Mouse (Mus musculus) left cerebral cortex, postnatal 4 days (tissue): ENCODE measurements around the gene Ptpn3. TPM values are rescaled to one million over a fixed set of nuclear protein-coding genes. Genes with fewer than 3 reads are reported as not detected.
A peak's percentile ranks its signal among the peaks of the same experiment; 100 is the strongest.

Source experiments
- DNase-seq: peaks from one replicate; pipeline ENCODE4 v3.0.0-alpha.2; 2022
- intact Hi-C: fragments of 180-260 bp; cut with DNase I; formaldehyde crosslinking; loops from one replicate; pipeline ENCODE4 v1.15.1; 2025
- total RNA-seq, 2 experiments: library from RNA; stranded (reverse); gene quantifications; 2 replicates each; pipeline ENCODE4 v1.2.3; 2021

Ptpn3 gene
- total RNA-seq, 2 experiments from 2014 or later: 9.6 to 12.1 TPM

DNA sequence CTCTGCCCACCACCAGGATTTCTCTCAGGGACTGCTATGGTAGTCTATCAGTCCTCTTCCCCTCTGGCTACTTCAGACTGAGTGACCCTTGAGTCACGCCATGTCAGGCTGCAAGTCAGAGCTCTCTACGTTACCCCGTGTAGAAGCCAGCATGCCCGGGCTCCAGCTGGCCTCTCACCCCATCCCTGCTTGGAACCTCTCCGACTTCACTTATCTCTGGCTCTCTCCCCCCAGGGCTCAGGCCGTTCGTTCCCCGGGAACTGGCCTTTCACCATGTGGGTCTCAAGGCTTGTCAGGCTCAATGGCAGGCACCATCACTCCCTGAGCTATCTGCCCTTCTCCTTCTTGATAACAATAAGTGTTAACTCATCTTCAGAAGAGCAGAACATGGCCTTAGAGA, 33.3 kb downstream of the Ptpn3 start:
- intact Hi-C loops: loop anchor here (10.0 kb wide), 1 partner anchor 244 kb away; no protein-coding TSS in a partner anchor
- no peak for DNase-seq

DNA sequence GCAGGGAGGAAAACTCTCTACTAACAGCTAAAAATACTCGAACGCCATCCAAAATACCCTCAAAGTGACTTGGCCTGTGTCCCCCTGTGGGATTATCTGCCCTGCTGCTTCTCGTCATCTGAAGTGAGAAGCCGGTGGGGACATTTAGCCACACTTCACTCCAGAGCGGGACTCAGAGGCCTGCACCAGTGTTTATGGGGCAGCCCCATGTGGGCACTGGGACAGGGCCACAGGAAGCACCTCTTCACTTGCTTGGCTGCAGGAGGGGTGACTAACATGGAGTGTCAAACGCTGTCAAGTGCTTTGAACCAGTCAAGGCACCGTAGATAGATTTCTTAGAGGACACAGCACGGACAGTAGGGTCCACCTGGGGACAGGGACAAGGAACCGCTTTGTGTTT, 35.2 kb downstream of the Ptpn3 start:
- intact Hi-C loops: loop anchor here (10.0 kb wide), 1 partner anchor 242 kb away; no protein-coding TSS in a partner anchor
- no peak for DNase-seq

DNA sequence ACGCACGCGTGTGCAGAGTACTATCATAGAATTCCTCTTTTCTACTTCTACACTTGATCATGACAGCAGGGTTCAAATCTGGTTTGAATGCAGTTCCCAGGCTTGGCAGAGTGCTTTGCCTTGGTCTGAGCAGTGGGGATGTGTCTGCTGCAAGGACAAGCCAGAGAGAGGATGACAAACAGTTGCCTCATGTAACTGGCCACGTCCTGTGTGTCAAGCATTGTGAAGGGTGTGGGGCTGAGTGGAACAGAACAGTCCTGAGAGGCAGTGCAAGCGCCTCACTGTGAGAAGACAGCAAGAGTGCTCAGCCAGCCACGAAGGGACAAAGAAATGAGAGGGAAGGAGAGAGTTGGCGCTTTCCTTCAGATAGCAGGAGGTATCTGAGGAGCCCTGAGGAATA, 37.9 kb downstream of the Ptpn3 start:
- DNase-seq: no peak
- intact Hi-C loops: loop anchor here (10.0 kb wide), 1 partner anchor 239 kb away; no protein-coding TSS in a partner anchor

DNA sequence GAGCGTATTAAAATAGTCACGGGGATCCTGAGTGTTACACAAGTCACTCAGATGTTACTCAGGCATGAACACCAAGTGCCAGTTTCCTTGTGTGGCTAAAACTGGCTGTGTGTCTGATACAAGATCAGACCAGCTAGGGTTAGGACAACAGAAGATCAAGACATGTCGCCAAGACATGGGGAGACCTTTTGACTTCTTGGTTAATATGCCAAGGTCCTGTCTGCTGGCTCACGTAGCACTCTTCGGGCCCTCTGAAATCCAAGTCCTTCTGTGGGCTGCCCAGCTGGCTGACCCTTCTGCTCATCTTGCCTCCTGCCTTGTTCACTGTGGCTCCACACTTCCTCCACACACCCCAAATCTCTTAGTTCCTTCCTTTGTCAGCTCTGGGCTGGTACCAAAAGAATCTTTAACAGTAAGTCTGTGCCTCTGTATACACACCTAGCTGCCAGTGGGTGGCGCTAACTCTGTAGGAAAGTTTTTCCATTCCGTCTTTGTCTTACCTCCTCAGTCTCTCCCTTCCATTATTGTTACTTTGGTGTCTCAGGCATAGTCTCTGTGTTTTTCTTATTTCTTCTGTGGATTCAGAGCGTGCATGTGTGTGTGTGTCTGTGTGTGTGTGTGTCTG, 38.5 kb downstream of the Ptpn3 start:
- DNase-seq: peak; percentile 43
- intact Hi-C loops: loop anchor here (10.0 kb wide), 1 partner anchor 238 kb away; no protein-coding TSS in a partner anchor

DNA sequence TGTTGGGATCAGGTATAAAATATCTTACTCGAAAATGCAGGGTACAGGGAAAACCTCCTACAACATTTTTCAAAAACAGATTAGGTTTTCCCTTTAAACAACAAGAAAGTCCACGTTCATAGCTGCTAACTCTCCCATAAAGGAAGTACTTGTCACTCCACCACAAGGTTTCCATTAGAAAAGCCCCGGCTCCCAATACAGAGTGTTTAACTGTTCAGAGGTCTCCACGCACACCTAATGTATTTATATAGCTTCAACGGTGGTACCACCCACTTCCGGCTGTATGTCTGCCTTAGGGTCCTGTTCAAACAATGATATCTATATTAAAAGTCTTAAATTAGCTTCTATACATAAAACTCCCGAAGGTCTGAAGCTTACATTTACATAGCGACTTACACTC, 39.2 kb downstream of the Ptpn3 start:
- DNase-seq: no peak
- intact Hi-C loops: loop anchor here (10.0 kb wide), 1 partner anchor 238 kb away; no protein-coding TSS in a partner anchor

DNA sequence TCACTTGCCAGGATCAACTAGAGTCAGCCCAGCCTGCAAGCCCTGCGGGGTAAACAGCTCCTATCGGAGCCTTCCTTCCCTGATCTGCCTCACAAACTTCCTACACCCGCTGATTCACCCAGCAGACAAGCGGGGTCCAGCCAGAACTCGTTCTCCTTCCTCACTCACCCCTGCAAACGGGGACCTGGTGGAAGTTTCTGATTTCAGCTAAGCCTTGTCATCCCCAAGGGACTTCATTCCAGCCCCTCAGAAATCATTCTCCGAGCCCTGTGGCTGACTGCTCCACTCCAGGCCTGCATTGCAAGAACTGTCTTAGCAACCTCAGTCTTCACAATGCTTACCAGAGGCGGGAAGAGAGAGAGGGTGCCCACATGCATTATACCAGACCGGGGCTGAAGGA, 39.8 kb downstream of the Ptpn3 start:
- DNase-seq: no peak
- intact Hi-C loops: loop anchor here (10.0 kb wide), 1 partner anchor 237 kb away; no protein-coding TSS in a partner anchor

DNA sequence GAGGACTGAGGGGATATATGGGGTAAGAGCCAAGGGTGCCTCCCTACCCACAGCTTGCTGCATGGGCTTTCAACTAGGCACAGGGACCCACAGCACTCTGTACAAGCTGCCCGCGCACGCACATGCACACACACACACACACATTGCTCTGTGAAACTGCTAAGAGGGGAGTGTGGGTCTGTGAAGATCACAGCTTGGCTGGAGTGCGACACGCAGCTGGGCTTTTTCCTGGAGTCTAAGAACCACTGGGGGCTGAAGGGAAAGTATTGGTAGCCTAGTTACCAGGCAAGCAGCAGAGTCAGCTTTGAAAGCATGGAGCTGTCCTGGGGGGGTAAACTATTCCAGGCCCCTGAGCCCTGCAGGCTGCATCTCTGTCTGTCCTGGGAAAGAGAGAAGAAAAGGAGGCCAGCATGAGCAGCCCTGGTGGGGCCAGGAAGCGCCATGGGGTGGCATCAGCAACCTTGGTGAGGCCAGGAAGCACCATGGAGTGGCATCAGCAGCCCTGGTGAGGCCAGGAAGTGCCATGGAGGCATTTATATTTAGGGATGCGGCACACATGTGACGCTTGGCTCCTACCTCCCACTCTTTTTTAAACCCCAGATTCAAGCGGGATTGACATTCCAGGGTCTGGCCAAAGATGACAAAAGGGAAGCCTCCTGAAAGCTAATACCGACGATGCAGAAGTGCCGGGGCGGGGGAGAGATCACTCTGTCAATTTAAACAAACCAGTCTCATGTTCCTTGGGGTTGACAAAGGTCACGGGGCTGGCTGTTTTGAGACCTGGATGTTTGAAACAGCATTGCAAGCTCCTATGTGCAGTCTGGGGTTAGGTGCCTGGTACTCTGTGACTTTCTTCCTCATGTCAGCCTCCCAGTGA, 43.2 kb downstream of the Ptpn3 start:
- DNase-seq: peak; percentile 27
- intact Hi-C loops: no loop called here

DNA sequence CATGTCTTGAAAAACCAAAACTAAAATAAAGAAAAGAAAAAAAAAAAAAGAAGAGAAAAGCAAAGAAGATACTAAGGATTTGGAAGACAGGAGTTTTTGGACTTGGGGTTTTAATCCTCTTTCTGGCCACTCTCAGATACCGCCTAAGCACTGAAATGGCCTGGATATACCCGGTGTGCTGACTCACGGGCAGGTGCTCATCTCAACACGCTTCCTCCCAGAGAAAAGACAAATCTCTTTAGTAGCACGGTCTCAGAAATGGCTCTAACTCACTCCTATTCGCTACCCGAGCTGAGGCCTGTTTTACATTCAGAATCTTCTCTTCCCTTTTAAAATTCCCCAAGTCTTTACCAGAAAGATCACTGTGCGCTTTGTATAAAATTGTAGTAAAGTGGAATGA, 44.2 kb downstream of the Ptpn3 start:
- no peak for DNase-seq
- intact Hi-C loops: no loop called here

DNA sequence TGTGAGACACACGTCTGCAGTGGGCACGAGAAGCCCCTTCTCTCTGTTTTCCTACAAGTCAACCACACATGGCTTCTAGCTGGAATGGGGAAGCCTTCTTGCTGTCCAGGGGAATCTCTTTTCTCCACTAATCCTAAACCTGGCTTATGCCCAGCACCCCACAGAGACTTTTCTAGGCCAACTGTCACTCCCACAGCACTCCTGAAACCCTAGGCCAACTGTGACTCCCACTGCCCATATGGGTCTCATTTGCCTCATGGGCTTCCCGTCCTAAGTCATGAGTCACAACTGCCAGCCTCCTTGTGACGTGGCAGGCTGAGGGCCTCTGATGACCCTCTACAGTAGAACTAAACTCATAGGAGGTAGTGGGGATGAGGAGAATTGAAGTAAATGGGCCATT, 44.9 kb downstream of the Ptpn3 start:
- intact Hi-C loops: no loop called here
- DNase-seq: peak; percentile 81

DNA sequence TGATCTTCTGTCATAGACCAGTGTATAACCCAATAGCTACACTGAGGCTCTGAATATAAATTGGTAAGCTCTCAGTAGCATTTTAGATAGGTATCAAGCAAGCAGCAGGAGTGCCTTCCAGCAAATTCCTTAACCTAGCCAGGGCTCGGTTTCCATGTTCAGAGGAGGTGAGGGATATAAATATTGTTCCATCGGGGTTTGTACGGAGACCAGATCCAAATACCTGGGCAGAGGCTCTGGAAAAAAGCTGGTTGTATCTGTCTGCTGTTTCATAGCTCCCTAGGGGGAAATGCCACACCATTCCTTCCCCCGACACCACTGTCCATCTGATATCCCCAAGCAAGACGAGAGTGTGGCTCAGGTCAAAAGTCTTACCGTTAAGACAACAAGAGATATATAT, 47.2 kb downstream of the Ptpn3 start:
- DNase-seq: no peak
- intact Hi-C loops: no loop called here

DNA sequence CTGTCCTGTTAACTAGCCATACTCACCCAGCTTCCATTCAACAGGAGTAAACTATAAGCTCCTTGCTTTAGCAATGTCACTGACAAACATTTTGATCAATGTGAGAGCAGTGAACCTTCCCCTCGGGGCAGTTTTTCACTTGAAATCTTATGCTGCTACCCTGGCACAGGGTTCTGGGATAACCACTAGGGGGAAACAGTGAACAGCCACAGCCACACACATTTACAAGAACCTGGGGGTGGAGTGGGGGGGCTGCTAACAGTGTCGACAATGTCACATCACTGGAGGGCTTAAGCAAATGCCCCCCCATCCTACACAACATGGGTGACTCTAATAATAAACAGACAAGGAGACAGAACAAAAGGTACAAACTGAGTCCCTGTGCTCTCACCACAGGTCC, 51.0 kb downstream of the Ptpn3 start:
- intact Hi-C loops: no loop called here
- no peak for DNase-seq

DNA sequence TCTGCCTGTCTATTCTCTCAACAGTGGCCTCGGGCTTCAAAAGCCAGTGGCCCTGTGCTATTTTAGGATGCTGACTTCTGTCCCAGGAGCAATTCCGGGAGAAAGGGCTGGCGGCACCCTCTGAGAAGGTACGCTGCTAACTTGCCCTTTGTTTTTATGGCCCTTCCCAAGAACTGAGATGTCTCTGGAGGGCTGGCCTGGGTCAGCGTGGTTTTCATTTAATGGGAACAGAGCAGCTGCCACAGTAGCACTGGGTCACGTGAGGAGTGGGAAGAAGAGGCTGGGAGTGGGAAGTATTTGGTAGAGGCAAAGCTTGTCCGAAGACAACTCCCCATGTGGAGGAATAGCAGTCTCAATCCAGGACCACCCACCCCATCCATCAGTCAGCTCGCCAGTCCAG, 52.5 kb downstream of the Ptpn3 start:
- no peak for DNase-seq

DNA sequence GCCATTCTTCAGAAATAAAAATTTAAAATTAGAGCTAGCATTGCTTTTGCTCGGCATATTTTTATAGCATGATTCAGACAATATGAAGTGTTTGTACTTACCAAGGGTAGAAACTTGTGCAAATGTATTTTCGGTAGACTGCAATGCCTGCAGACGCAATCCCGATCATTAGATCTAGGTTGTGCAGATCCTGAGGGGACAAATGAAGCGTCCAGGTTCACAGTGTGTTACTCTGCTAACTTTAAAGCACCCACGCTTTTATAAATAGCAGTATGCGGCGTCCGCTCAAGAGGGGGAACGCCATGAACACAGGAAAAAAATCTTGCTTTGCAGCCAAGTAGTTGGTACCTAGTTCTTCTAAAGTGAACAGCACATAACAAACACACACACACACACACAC, 56.8 kb downstream of the Ptpn3 start:
- DNase-seq: no peak
- intact Hi-C loops: no loop called here

More for the DNA sequence above, 52.5 kb downstream of the Ptpn3 start:
- intact Hi-C loops: no loop called here

DNA sequence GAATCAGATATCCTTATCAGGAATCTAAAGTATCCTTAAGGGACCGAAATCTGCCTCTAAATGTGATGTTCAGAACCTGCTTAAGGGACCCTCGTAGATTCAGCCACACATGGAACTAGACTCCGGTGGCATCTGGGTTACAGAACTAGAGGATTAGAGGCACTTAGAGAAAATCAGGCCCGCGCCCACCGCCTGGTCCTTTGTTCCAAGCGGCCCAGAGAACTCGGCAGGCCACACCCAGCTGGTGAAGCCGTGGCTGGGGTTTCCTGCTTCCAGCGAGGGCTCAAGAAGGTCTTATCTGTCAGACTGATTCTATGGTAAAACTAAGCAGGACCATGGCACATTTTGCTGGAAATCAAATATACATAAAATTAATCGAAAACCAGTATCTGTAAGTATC, 58.3 kb downstream of the Ptpn3 start:
- intact Hi-C loops: no loop called here
- no peak for DNase-seq

DNA sequence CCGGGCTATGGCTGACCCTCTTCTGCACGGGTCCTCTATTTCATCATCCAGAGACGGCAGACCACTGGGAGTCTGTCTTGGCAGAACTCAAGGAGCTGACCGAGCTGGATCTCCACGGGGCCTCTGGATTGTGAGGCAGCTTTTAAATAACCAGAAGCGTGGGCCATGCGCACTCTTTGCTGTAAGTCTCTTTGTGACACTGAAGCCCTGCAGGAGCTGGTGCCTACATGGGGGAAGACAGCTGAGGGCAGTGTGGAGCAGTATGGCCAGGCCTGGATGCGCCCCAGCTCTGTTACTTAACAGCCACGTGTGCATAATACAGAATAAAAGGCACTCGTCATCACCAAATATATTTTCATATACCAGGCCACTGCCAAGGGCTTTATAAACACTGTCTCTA, 60.7 kb downstream of the Ptpn3 start:
- DNase-seq: peak; percentile 45
- intact Hi-C loops: no loop called here

DNA sequence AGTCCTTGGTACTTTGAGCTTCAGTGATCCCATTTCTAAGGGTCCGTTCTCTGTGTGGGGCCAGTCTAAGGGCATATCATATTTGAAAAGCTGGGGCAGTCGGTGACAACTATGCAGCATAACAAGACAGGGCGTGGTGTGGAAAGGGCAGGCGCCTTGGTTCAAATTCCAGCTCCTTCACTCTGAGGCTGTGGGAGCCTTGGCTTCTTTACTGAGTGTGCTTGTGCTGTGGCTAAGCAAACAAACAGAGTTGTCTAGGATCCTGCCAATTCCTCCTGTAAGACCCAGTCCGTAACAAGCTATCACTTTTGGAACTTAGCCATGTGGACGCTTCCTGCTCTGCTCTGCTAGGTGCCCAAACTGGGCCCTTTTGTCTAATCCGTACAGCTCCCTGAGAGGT, 61.5 kb downstream of the Ptpn3 start:
- intact Hi-C loops: no loop called here
- DNase-seq: no peak

DNA sequence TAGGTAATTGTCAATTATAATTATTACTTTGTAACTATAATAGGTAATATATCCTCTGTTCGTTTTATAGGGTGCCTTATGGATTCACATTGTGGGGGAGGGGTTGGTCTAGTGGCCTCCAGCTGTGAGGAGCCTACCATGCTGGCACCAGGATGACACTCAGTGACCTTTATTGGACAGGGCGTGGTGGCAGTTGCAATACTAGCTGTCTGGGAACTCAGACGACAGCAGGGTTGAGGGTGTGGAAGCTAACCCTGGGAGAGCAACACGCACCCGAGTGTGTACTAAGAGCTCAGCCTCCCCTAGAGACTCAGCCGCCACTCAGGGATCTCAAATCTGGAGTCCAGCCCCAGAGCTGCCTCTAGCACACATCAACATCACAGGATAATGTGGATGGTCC, 62.5 kb downstream of the Ptpn3 start:
- DNase-seq: no peak
- intact Hi-C loops: no loop called here

DNA sequence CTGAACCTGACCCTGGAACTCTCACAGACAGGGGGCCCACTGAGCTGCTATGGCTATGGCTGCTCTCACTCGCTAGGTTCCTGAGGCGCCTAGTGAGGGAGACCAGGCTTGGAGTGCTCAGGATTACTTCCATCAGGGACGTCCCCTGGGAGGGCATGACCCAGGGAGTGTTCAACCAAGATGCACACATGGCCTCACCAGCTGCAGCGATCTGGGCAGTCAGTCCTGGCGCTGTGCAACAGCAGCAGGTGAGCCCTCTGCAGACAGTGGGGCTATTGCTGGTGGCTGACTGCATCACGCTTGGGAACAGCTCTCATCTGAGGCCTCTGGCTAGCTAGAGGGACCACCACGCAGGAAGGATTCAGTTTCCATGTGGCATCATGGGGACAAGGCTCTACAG, 63.5 kb downstream of the Ptpn3 start:
- intact Hi-C loops: no loop called here
- peak; percentile 26 for DNase-seq

DNA sequence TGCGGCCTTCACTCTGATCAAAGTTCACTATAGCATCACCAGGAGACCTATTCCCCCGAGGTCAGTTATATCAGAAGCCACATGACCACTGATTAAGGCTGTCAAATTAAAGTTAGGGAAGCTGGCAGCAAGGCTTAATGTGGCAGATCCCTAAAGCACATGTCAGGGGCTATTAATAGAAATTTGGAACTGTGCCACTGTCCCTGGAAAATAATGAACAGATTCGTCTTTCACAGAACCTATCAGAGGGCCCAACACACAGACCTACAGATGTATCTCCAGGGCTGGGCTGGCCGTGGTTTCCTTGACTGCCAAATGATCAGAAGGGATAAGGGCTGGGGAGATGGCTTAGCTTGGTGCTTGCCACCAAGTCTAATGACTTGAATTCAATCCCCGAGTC, 65.1 kb downstream of the Ptpn3 start:
- intact Hi-C loops: no loop called here
- no peak for DNase-seq

DNA sequence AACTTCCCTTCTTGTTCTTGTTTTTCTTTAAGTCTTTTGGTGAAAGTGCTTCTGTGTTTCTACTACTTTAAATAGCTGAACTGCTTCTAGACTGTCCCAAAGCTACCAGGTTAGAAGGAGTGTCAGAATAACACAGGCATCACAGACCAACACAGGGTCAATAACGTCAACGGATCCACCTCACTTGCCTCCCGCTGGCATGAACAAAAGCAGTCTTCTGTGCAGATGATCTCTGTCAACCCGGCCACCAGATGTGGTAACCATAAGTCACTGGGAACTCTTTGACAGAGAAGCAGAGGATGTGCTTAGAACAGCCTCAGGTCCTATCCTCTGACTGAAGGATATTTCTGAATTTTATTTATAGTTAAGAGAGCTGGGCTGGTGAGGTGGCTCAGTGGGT, 65.9 kb downstream of the Ptpn3 start:
- DNase-seq: no peak
- intact Hi-C loops: no loop called here

DNA sequence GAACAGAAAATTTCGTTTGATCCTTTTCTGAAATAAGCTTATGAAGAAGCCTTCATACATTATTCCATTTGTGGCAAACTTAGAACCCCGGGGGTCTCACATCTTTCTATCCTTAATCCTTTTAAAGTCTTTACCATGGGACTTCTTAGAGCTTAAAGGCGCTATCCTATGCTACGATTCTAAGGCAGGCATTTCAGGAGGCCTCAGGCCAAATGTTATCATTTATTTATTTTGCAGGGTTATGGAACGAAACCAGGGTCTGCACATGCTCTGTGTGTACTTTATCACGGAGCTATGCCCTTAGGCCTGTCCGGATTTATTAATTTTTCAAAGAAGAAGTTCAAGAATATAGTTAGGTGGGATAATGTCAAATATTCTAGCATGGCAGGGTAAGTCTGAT, 67.3 kb downstream of the Ptpn3 start:
- no peak for DNase-seq
- intact Hi-C loops: no loop called here

DNA sequence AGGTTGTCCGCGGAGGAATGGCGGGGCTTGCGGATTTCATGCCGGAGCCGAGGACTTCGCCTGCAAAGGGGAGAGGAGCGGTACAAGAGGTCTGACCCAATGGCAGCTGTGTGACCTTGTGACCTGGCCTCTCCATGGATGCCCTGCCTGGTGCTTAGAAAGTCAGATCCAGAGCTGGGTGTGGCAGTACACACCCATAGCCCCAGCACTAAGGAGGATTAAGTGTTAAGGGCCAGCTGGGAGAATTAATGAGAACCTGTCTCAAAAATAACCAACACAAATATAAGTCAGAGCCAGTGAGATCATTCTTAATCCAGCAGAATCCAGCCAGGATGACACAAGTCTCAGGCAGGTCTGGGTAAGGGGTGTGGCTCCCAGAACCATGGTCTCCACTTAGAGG, 69.2 kb downstream of the Ptpn3 start:
- intact Hi-C loops: no loop called here
- no peak for DNase-seq
